Mouse (Mus musculus) gastrocnemius, adult 2 months (tissue): Measurements from ENCODE around the gene Ripor2. TPM values are rescaled to one million over a fixed set of nuclear protein-coding genes. Genes with fewer than 3 reads are reported as not detected.
A peak's percentile ranks its signal among the peaks of the same experiment; 100 is the strongest.
"Not testable (repeated sequence)": the region's sequence is repeated elsewhere in the genome, so short reads cannot be mapped to it uniquely, and the experiment has no call there.

Source experiments
- DNase-seq: peaks from one replicate; pipeline ENCODE4 v3.0.0; 2022
- H3K27ac ChIP-seq: fragments of 200-600 bp; 2 replicates; pipeline ENCODE4 v1.8.1; 2022; ENCODE audit warnings: mild to moderate bottlenecking
- H3K4me3 ChIP-seq: fragments of 200-600 bp; 2 replicates; pipeline ENCODE4 v1.8.1; 2022; ENCODE audit warnings: mild to moderate bottlenecking, moderate library complexity
- CTCF ChIP-seq: fragments of 200-600 bp; IDR thresholded peaks from 2 replicates; pipeline ENCODE4 v1.8.1; 2022; ENCODE audit warnings: antibody characterized with exemption, mild to moderate bottlenecking, moderate library complexity
- intact Hi-C: fragments of 180-260 bp; cut with DNase I; formaldehyde crosslinking; loops from one replicate; pipeline ENCODE4 v1.15.1; 2025
- total RNA-seq, 2 experiments: library from RNA; stranded (reverse); gene quantifications; 2 replicates each; pipeline ENCODE4 v1.2.3; 2021

Ripor2 gene
- total RNA-seq, 2 experiments from 2014 or later, result 3.7 to 6.1 TPM

DNA sequence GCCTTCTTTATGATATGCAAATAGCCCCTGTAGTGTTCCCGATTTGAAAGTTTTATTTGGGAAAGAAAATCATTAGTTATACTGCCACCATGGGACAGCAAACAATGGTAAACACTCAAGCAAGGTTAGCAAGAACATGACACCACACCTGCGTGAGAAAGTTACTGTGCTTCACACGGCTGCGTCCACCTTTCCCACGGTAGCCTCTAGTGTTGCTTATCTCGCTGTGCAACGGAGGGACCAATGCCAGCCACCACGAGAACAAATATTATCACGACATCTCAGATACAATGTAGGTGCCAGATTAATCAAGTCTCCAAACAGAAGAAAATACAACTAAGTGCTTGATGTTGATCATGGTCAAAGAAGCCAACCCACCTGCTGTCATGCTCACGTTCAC is 177.5 kb downstream of the Ripor2 start:
- TF ChIP-seq CTCF, result no peak
- Histone ChIP-seq H3K27ac (no peak overlapping the region), H3K4me3 (no peak overlapping the region)
- intact Hi-C loops, result no loop called here
- DNase-seq, result no peak

DNA sequence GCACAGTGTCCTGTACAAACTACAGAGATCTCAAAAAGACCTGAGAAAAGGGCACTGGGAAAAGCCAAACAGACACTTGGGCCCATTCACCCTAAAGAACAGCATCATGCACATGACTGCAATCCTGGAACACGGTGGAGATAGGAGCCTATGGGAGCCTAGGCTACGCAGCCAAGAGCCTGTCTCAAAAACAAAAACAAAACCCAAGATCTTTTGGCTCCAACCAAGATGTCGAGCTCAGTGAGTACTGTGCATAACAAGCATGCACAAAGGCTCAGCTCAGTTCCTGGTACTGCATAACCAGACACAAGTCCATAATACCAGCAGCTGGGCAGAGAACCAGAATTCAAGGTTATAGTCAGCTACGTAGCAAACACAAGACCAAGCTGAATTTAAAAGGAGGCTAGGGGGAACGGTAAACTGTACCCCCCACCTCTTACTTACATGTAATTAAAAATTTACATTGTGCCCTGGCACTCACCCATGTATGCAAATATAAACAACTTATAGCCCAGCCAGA is 178.4 kb downstream of the Ripor2 start:
- Histone ChIP-seq H3K4me3 (no peak overlapping the region), H3K27ac (peak overlapping the region; percentile 91; the same call in 1 of the 2 replicates)
- intact Hi-C loops, result loop anchor here (2.0 kb wide), 1 partner anchor 40 kb away; the partner anchor contains the start of gene BC005537
- DNase-seq, result no peak
- TF ChIP-seq CTCF, result no peak

DNA sequence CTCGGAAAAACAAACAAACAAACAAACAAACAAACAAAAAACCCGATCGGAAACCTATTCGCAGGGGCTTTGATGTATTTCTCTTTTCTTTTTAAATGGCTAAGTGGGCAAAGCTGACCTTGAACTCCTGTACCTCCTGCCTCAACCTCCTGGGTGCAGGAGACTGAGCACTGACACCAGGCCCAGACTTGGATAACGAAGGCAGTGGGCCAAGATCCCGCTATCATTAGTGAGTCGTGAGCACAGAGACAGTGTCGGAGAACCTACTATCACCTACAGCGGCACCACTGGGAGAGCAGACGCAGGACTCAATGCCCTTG is 179.1 kb downstream of the Ripor2 start:
- TF ChIP-seq CTCF, result no peak
- Histone ChIP-seq H3K27ac (peak overlapping the region; percentile 91), H3K4me3 (peak overlapping the region; percentile 95)
- DNase-seq, result no peak
- intact Hi-C loops, result loop anchor here (2.0 kb wide), 1 partner anchor 40 kb away; the partner anchor contains the start of gene BC005537

DNA sequence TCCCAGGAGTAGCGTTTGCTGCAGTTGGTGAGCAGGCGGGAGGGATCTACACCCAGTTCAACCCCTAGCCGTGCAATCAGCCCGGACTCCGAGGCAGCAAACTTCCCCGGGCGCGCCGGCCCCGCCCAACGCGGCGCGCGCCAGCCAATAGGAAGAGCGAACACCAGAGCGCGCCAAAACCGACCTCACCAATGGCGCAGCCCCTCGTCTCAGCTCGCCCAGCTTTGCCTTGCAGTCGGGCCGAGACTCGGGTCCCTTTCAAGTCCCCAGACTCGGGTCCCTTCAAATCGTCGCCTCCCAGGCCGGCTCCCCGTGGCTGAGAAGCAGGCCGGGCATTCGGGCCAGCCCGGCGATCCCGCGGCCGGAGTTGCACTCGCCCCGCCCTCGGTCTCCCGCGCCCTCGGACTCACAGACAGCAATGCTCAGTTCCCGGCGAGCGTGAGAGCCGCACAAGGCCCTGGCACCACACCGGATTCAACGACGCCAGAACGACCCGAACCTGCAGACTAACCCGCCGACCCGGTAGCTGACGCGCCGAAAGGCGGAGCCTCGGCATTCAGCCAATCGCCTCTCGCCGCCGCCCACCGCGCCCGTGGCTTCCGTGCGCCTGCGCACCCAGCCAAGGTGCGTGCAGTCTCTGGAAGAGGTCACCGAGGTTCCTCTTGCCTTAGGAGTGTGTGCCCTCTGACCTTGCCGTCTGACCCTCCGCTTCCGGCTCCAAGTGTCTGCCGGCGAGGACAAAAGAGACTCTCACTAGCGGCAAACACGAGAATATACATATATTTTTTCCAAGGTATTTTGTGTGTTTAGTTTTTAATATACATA is 179.6 kb downstream of the Ripor2 start, which contains the start of gene Gmnn:
Gene Gmnn, minus strand, starts transcription at position 521 of the 825 bp plus-strand sequence.
- peak within 1 kb of the TSS; percentile 91 for H3K27ac ChIP-seq
- peak; percentile 92 for DNase-seq
- peak within 1 kb of the TSS; percentile 95 for H3K4me3 ChIP-seq
- TF ChIP-seq CTCF, result no peak
- intact Hi-C loops, result loop anchor here (2.0 kb wide), 1 partner anchor 39 kb away; the partner anchor contains the start of gene BC005537

DNA sequence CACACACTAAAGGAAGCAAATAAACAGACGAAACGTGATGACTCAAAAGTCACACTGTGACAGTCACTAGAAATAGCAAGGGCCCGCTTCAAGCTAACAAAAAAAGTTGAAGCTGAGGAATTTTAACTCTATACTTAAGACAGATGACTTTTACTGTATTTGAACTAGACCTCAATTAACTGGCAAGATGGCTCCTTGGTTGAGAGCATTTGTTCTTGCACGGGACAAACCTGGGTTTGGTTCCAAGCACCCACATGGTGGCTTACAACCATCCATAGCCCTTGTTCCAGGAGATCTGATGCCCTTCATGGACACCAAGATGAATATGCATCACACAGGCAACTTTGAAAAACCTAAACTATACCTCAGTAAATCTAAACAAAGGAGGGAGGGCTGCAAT is 180.3 kb downstream of the Ripor2 start:
- intact Hi-C loops, result no loop called here
- H3K4me3 ChIP-seq, result peak overlapping the region; percentile 95
- DNase-seq, result no peak
- TF ChIP-seq CTCF, result no peak
- peak overlapping the region; percentile 91 for H3K27ac ChIP-seq

DNA sequence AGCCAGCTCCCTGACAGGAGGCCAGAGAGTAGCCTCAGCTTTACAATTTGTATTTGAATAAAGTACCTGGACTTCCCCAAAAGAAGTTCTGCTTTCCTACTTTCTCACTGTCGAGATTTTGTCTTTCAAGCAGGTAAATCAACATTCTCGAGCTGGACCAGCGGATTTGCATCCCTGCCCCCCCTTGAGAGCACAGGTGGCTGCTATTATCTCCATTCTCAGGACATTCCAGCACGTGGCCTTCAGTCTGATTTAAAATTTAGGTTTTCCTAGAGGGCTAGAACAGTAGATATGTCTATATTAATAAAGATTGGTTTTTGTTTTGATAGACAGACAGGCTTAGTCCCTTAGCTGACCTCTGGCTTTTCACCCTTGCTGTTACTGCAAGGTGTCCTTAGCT is 185.8 kb downstream of the Ripor2 start:
- H3K27ac ChIP-seq, H3K4me3 ChIP-seq, DNase-seq, intact Hi-C loops: not testable (repeated sequence)

DNA sequence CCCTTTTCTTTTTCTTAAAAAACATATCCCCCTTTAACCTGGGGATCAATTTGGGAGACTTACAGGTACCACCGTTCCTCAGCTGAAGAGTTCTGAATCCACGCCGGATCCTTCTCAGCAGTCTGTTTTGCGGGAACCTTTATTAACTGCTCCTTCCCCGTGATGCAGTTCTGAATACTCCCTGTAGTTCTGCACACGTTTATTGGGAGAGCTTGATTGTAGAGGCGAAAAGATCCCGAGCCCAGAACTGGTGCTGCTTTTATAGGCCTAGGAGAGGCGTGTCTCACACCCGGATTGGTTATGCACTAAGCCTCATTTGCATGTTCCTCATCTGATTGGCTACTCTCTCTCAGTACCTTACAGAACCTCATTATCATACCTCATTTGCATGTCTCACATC is 189.5 kb downstream of the Ripor2 start:
- H3K27ac ChIP-seq, DNase-seq, H3K4me3 ChIP-seq, intact Hi-C loops: not testable (repeated sequence)

DNA sequence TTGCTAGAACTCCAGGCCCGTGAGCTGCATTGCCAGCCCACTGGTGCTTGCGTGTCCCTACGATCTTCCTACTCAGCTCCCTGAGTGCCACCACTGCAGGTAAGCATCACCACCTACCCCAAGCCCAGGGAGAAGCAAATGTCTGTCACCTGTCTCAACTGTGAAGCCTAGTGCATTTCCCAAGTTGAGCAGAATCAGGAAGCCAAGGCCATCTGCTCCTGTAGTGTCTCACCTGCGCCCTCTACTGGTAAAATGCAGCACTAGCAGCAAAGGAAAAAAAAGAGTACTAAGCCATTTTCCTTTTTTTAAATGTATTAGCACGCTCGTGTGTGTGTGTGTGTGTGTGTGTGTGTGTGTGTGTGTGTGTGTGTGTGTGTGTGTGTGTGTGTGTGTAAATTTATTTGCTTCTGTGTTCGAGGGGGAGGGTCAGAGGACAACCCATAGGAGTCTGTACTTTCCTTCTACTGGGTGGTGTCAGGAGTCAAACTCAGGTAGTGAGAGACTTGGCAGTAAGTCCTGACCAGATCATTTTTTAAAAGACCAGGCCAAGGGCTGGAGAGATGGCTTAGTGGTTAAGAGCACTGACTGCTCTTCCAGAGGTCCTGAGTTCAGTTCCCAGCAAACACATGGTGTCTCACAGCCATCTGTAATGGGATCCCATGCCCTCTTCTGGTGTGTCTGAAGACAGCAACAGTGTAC is 194.3 kb downstream of the Ripor2 start:
- Histone ChIP-seq H3K27ac (no peak overlapping the region), H3K4me3 (no peak overlapping the region)
- intact Hi-C loops, result no loop called here
- TF ChIP-seq CTCF, result peak; percentile 77
- peak; percentile 47 for DNase-seq

DNA sequence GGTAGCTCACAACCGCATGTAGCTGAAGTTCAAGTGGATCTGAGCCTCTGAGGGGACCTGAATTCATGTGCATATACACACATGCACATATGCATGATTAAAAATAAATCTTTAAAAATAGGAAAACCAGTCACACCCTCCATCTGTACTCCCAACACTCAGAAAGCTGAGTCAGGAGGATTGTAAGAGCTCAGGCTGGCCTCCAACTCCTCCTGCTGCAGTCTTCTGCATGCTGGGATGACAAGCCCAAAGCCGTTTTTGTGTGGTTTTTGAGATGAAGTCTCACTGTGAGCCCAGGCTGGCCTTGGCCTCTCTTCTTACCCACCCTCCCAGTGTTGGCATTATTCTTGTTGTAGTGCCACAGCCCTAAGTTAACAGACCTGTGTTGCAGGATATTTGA is 196.0 kb downstream of the Ripor2 start:
- no peak for DNase-seq
- TF ChIP-seq CTCF, result no peak

DNA sequence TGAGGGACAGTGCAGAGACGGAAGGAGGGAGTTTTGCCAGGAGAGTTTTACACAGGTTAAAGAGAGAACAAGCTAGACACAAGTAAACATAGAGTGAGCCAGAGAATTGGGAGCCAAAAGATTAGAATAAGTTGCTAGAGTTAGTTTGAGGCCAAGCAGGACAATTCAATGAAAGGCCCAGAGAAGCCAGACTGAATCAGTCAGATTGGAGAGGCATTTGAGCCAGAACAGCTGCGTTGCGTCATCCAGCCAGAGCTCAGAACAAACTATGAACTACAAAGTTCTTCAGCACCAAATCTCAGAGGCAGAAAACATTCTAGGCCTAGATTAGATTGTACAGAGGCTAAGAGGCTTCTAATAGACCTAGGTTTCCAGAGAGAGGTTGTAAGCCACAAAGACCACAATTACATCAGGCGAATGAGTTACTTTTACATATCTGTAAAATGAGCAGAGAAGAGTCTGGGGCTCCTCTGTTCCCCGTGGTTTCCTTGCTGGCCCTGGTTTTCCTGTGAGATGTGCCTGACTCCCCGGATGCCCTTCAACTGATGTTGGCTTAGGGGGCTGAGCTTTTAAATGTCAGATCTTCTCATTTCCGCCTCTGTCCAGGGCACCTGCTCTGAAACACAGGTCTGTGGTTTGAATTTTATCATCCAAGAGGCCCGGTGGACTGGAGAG is 196.9 kb downstream of the Ripor2 start:
- intact Hi-C loops, result no loop called here
- no peak for TF ChIP-seq CTCF

More for the DNA sequence above, 196.0 kb downstream of the Ripor2 start:
- Histone ChIP-seq H3K27ac (no peak overlapping the region), H3K4me3 (no peak overlapping the region)
- intact Hi-C loops, result no loop called here

DNA sequence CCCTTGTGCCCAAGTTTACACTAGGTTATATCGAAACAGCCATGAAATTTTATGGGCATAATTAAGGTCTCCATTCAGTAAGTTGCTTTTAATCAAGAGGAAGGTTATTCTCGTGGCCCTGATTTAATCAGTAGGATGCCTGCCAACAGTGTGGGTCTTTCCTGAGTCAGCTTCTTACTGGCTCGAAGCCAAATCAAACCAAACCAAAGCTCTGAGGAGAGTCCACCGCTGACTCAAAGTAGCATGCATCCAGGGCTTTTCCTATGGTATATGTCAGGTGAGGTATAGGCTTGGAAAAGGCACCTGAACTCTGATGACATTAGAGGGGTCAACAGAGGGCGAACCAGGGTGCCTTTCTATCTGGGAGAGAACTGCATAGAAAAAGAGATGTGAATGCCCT is 199.9 kb downstream of the Ripor2 start:
- TF ChIP-seq CTCF, result no peak
- no peak overlapping the region for H3K4me3 ChIP-seq
- H3K27ac ChIP-seq, result no peak overlapping the region
- no peak for DNase-seq
- intact Hi-C loops, result no loop called here

More for the DNA sequence above, 196.9 kb downstream of the Ripor2 start:
- H3K4me3 ChIP-seq, result no peak overlapping the region
- no peak overlapping the region for H3K27ac ChIP-seq
- no peak for DNase-seq

Other genes starting within 250 kb of the Ripor2 start
- not detected for gene Armh2, start 159.0 kb downstream of the Ripor2 start, total RNA-seq
- 1 to 10 TPM; 3.8 to 5.1 TPM for gene Gmnn, start 179.7 kb downstream of the Ripor2 start, total RNA-seq
- gene BC005537, start 219.5 kb downstream of the Ripor2 start, total RNA-seq, result 10 to 100 TPM; 47.1 to 52.2 TPM
- gene Acot13, start 249.4 kb downstream of the Ripor2 start, total RNA-seq, result 100 to 1,000 TPM; 123 to 190 TPM
- gene Tdp2, start 249.5 kb downstream of the Ripor2 start, total RNA-seq, result 1 to 10 TPM; 8.9 to 9.0 TPM